Mouse (Mus musculus) left cerebral cortex, adult 9 months (tissue): ENCODE measurements around the gene Asap3.

Source experiments
- DNase-seq, 2 experiments: peaks; one replicate each; pipeline ENCODE4 v3.0.0; 2022; ENCODE audit warnings: low spot score in 2 of 2

Asap3 gene

GRCm38 (mm10) chr4:136249332-136249647 is 43.1 kb downstream of the Asap3 start:
- no peak for DNase-seq

GRCm38 (mm10) chr4:136249780-136250179 is 43.6 kb downstream of the Asap3 start:
- no peak for DNase-seq

- no peak for DNase-seq
Measured at GRCm38 (mm10) chr4:136255919-136256318, 49.8 kb downstream of the Asap3 start.

GRCm38 (mm10) chr4:136256696-136257095 is 50.5 kb downstream of the Asap3 start:
- no peak for DNase-seq

GRCm38 (mm10) chr4:136259916-136260315 is 53.8 kb downstream of the Asap3 start:
- DNase-seq: no peak

- DNase-seq: peak in 1 of 2 experiments; percentile 75
Measured at GRCm38 (mm10) chr4:136260491-136261180, 54.5 kb downstream of the Asap3 start.

- DNase-seq: no peak
Measured at GRCm38 (mm10) chr4:136261912-136262311, 55.7 kb downstream of the Asap3 start.

GRCm38 (mm10) chr4:136263555-136263954 is 57.4 kb downstream of the Asap3 start:
- DNase-seq: no peak

GRCm38 (mm10) chr4:136266716-136267343 is 60.7 kb downstream of the Asap3 start:
- no peak for DNase-seq

GRCm38 (mm10) chr4:136268912-136269311 is 62.7 kb downstream of the Asap3 start:
- no peak for DNase-seq

GRCm38 (mm10) chr4:136270648-136271047 is 64.5 kb downstream of the Asap3 start:
- no peak for DNase-seq

GRCm38 (mm10) chr4:136281097-136281496 is 74.9 kb downstream of the Asap3 start:
- DNase-seq: no peak

- DNase-seq: peak; percentile 51 to 60
Measured at GRCm38 (mm10) chr4:136281611-136282010, 75.4 kb downstream of the Asap3 start.

GRCm38 (mm10) chr4:136282621-136283480 is 76.7 kb downstream of the Asap3 start:
- DNase-seq: no peak

GRCm38 (mm10) chr4:136283783-136284182 is 77.6 kb downstream of the Asap3 start:
- DNase-seq: peak in 1 of 2 experiments; percentile 19

- peak; percentile 78 to 88 for DNase-seq
Measured at GRCm38 (mm10) chr4:136284455-136284854, 78.3 kb downstream of the Asap3 start, which contains the start of gene Zfp46. Zfp46 (plus strand) TSS chr4:136284683.

- peak in 1 of 2 experiments; percentile 34 for DNase-seq
Measured at GRCm38 (mm10) chr4:136284891-136285290, 78.7 kb downstream of the Asap3 start.

- DNase-seq: peak; percentile 92 to 96
Measured at GRCm38 (mm10) chr4:136285348-136285810, 79.2 kb downstream of the Asap3 start.

GRCm38 (mm10) chr4:136285811-136286371 is 79.7 kb downstream of the Asap3 start:
- DNase-seq: peak; percentile 92 to 98

GRCm38 (mm10) chr4:136289918-136290780 is 84.0 kb downstream of the Asap3 start:
- DNase-seq: no peak
